Mouse (Mus musculus) cerebellum, adult 2 months (tissue): ENCODE measurements around the gene Gab3.
"Not testable (repeated sequence)": the region's sequence is repeated elsewhere in the genome, so short reads cannot be mapped to it uniquely, and the experiment has no call there.

Source experiments
- CTCF ChIP-seq: fragments of 200-500 bp; IDR thresholded peaks from 2 replicates; pipeline ENCODE4 v1.5.1; 2011; ENCODE audit warnings: low read depth, mild to moderate bottlenecking, control low read depth, low read length, moderate library complexity, borderline replicate concordance; ENCODE audit not compliant: insufficient read depth
- POLR2A ChIP-seq: fragments of 200-500 bp; IDR thresholded peaks from 2 replicates; pipeline ENCODE4 v1.6.1; 2011; ENCODE audit warnings: low read length, control low read depth, borderline replicate concordance; ENCODE audit not compliant: insufficient read depth

DNA sequence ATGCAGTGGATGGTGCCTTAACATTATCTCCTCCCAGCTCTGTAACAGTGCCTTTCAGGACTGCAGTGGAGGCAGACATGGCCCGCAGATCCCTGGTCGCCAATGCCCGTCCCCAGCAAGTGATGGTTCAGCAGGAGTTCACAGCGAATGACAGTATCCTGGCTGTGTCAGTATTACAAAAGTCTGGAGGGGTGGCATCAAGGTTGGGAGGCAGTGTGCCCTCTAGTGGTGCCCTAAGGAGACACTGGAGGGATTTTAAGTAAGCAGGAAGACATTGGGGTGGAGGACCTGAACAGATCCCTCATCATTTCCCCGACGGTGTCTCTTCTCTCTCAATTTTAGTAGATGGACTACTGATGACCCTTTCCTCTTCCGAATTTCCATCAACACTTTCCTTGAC is 126.1 kb downstream of the Gab3 start:
- not testable (repeated sequence) for TF ChIP-seq POLR2A, CTCF
